Mouse (Mus musculus): ENCODE measurements around the gene Tnfrsf26. TPM values are rescaled to one million over a fixed set of nuclear protein-coding genes. Genes with fewer than 3 reads are reported as not detected.

The Tnfrsf26 gene
- polyA plus RNA-seq, 1 experiment = 7.4 TPM

DNA sequence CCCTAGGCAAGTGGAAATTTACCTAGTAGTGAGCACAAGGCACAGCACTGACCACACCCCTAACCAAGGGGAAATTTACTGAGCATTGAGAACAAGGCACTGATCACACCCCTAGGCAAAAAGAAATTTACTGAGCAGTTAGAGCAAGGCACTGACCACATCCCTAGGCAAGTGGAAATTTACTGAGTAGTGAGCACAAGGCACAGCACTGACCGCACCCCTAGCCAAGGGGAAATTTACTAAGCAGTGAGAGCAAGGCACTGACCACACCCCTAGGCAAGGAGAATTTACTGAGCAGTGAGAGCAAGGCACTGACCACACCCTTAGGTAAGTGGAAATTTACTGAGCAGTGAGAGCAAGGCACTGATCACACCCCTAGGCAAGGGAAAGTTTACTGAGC is 8.2 kb upstream of the Tnfrsf26 start:
- Histone ChIP-seq H3K27ac (ENCODE audit: control insufficient read depth, insufficient read depth, low read length) (no peak overlapping the region), H3K4me1 (replicated peaks; ENCODE audit: control insufficient read depth, insufficient read depth, low read length) (no peaks in the 10 kb centered on the region), H3K4me3 (ENCODE audit: control insufficient read depth, insufficient read depth, low read length) (no peak overlapping the region), H3K36me3 (ENCODE audit: control insufficient read depth, insufficient read depth, low read length) (no peaks in the 10 kb centered on the region), H3K27me3 (ENCODE audit: control insufficient read depth, insufficient read depth, low read length) (no peaks in the 10 kb centered on the region)
- no peak for DNase-seq
- WGBS = 95% methylated on average over 1 of the region's 1 CpGs
- no peak for TF ChIP-seq POLR2A (IDR thresholded peaks at IDR 0.05; ENCODE audit: control insufficient read depth, extremely low read depth, insufficient read depth, low read length, poor library complexity)
- TF ChIP-seq CTCF (IDR thresholded peaks at IDR 0.05; ENCODE audit: borderline replicate concordance, control insufficient read depth, extremely low read depth, insufficient read depth, low read length, poor library complexity) = no peak

- Histone ChIP-seq H3K4me1 (replicated peaks; ENCODE audit: control insufficient read depth, insufficient read depth, low read length) (peaks cover 15% of the 10 kb centered on the region), H3K4me3 (ENCODE audit: control insufficient read depth, insufficient read depth, low read length) (no peak overlapping the region), H3K27ac (ENCODE audit: control insufficient read depth, insufficient read depth, low read length) (no peak overlapping the region), H3K27me3 (ENCODE audit: control insufficient read depth, insufficient read depth, low read length) (no peaks in the 10 kb centered on the region), H3K36me3 (ENCODE audit: control insufficient read depth, insufficient read depth, low read length) (no peaks in the 10 kb centered on the region)
- 97% methylated on average over 2 of the region's 2 CpGs for WGBS
- no peak for TF ChIP-seq CTCF (IDR thresholded peaks at IDR 0.05; ENCODE audit: borderline replicate concordance, control insufficient read depth, extremely low read depth, insufficient read depth, low read length, poor library complexity)
- no peak for TF ChIP-seq POLR2A (IDR thresholded peaks at IDR 0.05; ENCODE audit: control insufficient read depth, extremely low read depth, insufficient read depth, low read length, poor library complexity)
- no peak for DNase-seq
These were observed 3.0 kb upstream of the Tnfrsf26 start for GRCm38 (mm10) chr7:143631503-143631902.

- H3K27ac ChIP-seq (ENCODE audit: control insufficient read depth, insufficient read depth, low read length) = no peak overlapping the region
- no peak for DNase-seq
- H3K27me3 ChIP-seq (ENCODE audit: control insufficient read depth, insufficient read depth, low read length) = no peaks in the 10 kb centered on the region
- TF ChIP-seq CTCF (IDR thresholded peaks at IDR 0.05; ENCODE audit: borderline replicate concordance, control insufficient read depth, extremely low read depth, insufficient read depth, low read length, poor library complexity) = no peak
- TF ChIP-seq POLR2A (IDR thresholded peaks at IDR 0.05; ENCODE audit: control insufficient read depth, extremely low read depth, insufficient read depth, low read length, poor library complexity) = no peak
- peaks cover 22% of the 10 kb centered on the region for H3K4me1 ChIP-seq (replicated peaks; ENCODE audit: control insufficient read depth, insufficient read depth, low read length)
- WGBS = 5% methylated on average over 1 of the region's 1 CpGs
- H3K36me3 ChIP-seq (ENCODE audit: control insufficient read depth, insufficient read depth, low read length) = no peaks in the 10 kb centered on the region
- no peak overlapping the region for H3K4me3 ChIP-seq (ENCODE audit: control insufficient read depth, insufficient read depth, low read length)
These were observed 979 bp upstream of the Tnfrsf26 start for GRCm38 (mm10) chr7:143629501-143629900.

DNA sequence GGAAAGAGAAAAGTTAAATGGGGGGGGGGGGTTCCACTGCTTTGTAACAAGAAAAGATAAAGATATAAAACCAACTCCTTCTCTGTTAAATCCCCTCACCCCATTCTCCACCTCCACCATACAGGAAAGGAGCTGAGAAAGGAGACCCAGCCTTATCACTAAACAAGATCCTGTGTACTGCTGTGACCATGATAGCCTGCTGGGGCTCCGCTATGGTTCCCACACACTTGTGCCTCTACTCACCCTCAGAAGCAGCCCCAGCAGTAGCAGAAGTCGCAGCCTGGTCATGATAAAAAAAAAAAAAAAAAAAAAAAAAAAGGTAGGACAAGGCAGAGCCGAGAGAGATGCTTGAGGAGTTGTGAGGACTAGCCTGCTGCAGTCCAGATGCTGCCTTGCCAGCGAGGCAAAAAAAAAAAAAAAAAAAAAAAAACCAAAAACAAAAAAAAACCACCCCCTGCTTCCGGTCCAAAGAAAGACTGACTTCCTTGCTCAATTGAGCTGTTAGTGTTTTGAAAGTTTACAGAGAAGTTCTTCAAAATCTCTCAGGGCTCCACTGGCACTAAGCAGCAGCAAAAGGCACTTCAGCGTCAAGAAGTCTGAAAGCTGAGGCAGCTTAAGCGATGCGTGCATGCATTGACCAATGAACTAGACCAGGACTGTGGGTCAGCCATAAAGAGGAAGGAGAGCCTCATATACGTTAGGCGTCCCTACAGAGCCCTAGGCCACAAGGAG is 801 bp downstream of the Tnfrsf26 start:
- peak overlapping the region; percentile 46 for H3K4me3 ChIP-seq (ENCODE audit: control insufficient read depth, insufficient read depth, low read length)
- no peak for TF ChIP-seq POLR2A (IDR thresholded peaks at IDR 0.05; ENCODE audit: control insufficient read depth, extremely low read depth, insufficient read depth, low read length, poor library complexity)
- no peak for TF ChIP-seq CTCF (IDR thresholded peaks at IDR 0.05; ENCODE audit: borderline replicate concordance, control insufficient read depth, extremely low read depth, insufficient read depth, low read length, poor library complexity)
- H3K36me3 ChIP-seq (ENCODE audit: control insufficient read depth, insufficient read depth, low read length) = no peaks in the 10 kb centered on the region
- 2% methylated on average over 10 of the region's 10 CpGs for WGBS
- DNase-seq = peak; percentile 31
- peak overlapping the region; percentile 98 for H3K27ac ChIP-seq (ENCODE audit: control insufficient read depth, insufficient read depth, low read length)
- H3K4me1 ChIP-seq (replicated peaks; ENCODE audit: control insufficient read depth, insufficient read depth, low read length) = peaks cover 24% of the 10 kb centered on the region
- no peaks in the 10 kb centered on the region for H3K27me3 ChIP-seq (ENCODE audit: control insufficient read depth, insufficient read depth, low read length)

GRCm38 (mm10) chr7:143626178-143626577 is 2.3 kb downstream of the Tnfrsf26 start:
- no peaks in the 10 kb centered on the region for H3K36me3 ChIP-seq (ENCODE audit: control insufficient read depth, insufficient read depth, low read length)
- H3K27me3 ChIP-seq (ENCODE audit: control insufficient read depth, insufficient read depth, low read length) = no peaks in the 10 kb centered on the region
- H3K4me1 ChIP-seq (replicated peaks; ENCODE audit: control insufficient read depth, insufficient read depth, low read length) = peaks cover 24% of the 10 kb centered on the region
- H3K27ac ChIP-seq (ENCODE audit: control insufficient read depth, insufficient read depth, low read length) = peak overlapping the region; percentile 78
- WGBS = 22% methylated on average over 2 of the region's 2 CpGs
- peak overlapping the region; percentile 22; the same call in 1 of the 2 replicates for H3K4me3 ChIP-seq (ENCODE audit: control insufficient read depth, insufficient read depth, low read length)
- no peak for DNase-seq
- TF ChIP-seq CTCF (IDR thresholded peaks at IDR 0.05; ENCODE audit: borderline replicate concordance, control insufficient read depth, extremely low read depth, insufficient read depth, low read length, poor library complexity) = no peak
- TF ChIP-seq POLR2A (IDR thresholded peaks at IDR 0.05; ENCODE audit: control insufficient read depth, extremely low read depth, insufficient read depth, low read length, poor library complexity) = no peak

DNA sequence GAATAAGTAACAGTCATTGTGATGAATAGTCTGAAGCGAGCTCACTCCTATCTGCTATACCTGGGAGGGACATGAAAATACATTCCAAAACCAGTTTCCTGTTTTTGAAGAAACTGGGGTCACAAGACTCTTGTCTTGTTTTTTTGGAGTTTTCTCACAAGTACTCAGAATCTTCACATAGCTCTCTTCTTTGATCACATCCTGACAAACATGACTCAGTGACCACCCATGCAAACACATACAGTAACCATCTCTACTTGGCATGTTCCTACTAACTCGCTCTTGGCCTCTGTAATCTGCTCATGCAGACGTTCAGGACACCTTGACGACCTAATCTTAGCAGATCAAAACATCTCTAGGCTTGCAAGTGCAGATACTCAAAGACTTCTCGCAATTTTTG is 3.4 kb downstream of the Tnfrsf26 start:
- Histone ChIP-seq H3K27ac (ENCODE audit: control insufficient read depth, insufficient read depth, low read length) (peak overlapping the region; percentile 45), H3K4me3 (ENCODE audit: control insufficient read depth, insufficient read depth, low read length) (no peak overlapping the region), H3K36me3 (ENCODE audit: control insufficient read depth, insufficient read depth, low read length) (no peaks in the 10 kb centered on the region), H3K27me3 (ENCODE audit: control insufficient read depth, insufficient read depth, low read length) (no peaks in the 10 kb centered on the region), H3K4me1 (replicated peaks; ENCODE audit: control insufficient read depth, insufficient read depth, low read length) (peaks cover 23% of the 10 kb centered on the region)
- TF ChIP-seq CTCF (IDR thresholded peaks at IDR 0.05; ENCODE audit: borderline replicate concordance, control insufficient read depth, extremely low read depth, insufficient read depth, low read length, poor library complexity) (no peak), POLR2A (IDR thresholded peaks at IDR 0.05; ENCODE audit: control insufficient read depth, extremely low read depth, insufficient read depth, low read length, poor library complexity) (no peak)
- WGBS = 22% methylated on average over 5 of the region's 5 CpGs
- no peak for DNase-seq

Data from thymus, adult 2 months (tissue).